Mouse (Mus musculus): ENCODE data around the gene Fam120b. TPM values are rescaled to one million over a fixed set of nuclear protein-coding genes. Genes with fewer than 3 reads are reported as not detected.

Fam120b gene
- polyA plus RNA-seq, 1 experiment from 2014 or later, result 40.4 TPM

DNA sequence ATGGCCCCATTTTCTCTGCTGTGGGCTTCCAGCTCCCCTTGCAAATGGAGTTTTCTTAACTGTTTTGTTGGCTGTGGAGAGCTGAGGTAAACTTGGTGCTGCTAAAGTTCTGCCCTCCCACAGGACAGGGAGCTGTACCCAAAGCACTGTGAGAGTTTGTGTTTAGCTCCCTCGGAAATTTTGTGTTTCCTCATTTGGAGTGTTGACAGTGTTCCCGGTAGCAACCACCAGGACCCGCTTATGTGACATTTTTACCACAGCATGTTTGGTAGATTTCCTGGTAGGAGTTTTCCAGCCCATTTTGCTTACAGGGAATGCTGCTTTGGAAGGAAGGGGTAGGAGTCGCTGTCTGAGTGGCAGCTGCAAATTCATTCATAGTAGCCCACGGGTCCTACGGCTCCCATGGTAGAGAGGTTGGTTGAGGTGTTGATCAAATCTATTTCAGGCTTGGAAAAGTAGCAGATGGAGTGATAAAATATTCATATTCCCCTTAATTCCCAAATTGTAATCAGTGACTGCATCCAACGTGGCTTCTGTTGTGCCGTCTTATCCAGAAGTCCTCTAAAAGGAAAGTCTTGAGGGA, 24.1 kb downstream of the Fam120b start:
- WGBS, result 95% methylated on average over 8 of the region's 8 CpGs
- Histone ChIP-seq H3K36me3 (peaks cover 93% of the 10 kb centered on the region), H3K9me3 (no peaks in the 10 kb centered on the region), H3K4me1 (no peaks in the 10 kb centered on the region), H3K9ac (replicated peaks) (no peak overlapping the region), H3K27me3 (no peaks in the 10 kb centered on the region), H3K27ac (replicated peaks) (no peak overlapping the region), H3K4me3 (no peak overlapping the region), H3K4me2 (replicated peaks) (no peak overlapping the region)
- ATAC-seq (ENCODE audit: low FRiP score, low read depth), result no peak

DNA sequence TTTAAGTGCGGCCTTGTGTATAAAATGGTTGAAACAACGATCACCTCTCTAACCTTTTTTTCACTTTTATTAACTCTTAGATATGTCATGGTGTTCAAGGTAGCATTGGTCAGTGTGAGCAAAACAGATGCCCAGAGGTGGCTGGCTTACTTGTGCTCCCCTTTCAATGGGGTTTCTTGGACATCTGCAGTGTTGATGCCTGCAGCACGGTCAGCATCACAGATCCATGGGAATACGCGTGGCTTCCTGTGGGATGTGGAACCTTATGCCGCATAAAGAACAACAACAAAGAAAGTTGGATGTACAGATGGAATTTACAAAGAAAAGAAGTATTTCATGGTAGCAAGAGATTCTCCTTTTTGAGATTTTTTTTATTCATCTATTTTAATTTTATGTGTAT, 25.4 kb downstream of the Fam120b start:
- no peaks in the 10 kb centered on the region for H3K4me1 ChIP-seq
- H3K27me3 ChIP-seq, result no peaks in the 10 kb centered on the region
- no peak for ATAC-seq (ENCODE audit: low FRiP score, low read depth)
- no peak overlapping the region for H3K4me2 ChIP-seq (replicated peaks)
- H3K9ac ChIP-seq (replicated peaks), result no peak overlapping the region
- no peak overlapping the region for H3K27ac ChIP-seq (replicated peaks)
- 96% methylated on average over 6 of the region's 6 CpGs for WGBS
- H3K9me3 ChIP-seq, result no peaks in the 10 kb centered on the region
- H3K4me3 ChIP-seq, result no peak overlapping the region
- H3K36me3 ChIP-seq, result peaks cover 94% of the 10 kb centered on the region

DNA sequence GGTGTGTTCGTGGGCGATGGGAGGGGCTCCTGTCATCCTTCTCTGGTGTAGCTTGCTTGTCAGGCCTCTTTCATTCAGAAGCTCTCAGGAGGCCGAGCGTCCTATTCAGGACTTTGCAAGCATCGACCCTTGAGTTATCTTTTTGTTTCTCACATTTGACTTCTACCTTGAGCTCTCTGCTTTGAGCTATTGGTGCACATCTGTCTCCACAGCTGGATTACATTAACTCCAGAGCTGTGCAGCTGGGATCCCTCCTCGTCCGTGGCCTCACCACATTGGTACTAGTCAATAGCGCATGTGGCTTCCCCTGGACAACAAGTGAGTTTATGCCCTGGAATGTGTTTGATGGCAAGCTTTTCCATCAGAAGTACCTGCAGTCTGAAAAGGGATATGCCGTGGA, 26.7 kb downstream of the Fam120b start:
- no peak overlapping the region for H3K9ac ChIP-seq (replicated peaks)
- H3K4me2 ChIP-seq (replicated peaks), result no peak overlapping the region
- H3K9me3 ChIP-seq, result no peaks in the 10 kb centered on the region
- no peaks in the 10 kb centered on the region for H3K27me3 ChIP-seq
- WGBS, result 90% methylated on average over 9 of the region's 9 CpGs
- no peaks in the 10 kb centered on the region for H3K4me1 ChIP-seq
- H3K36me3 ChIP-seq, result peaks cover 93% of the 10 kb centered on the region
- no peak overlapping the region for H3K4me3 ChIP-seq
- ATAC-seq (ENCODE audit: low FRiP score, low read depth), result no peak
- H3K27ac ChIP-seq (replicated peaks), result no peak overlapping the region

DNA sequence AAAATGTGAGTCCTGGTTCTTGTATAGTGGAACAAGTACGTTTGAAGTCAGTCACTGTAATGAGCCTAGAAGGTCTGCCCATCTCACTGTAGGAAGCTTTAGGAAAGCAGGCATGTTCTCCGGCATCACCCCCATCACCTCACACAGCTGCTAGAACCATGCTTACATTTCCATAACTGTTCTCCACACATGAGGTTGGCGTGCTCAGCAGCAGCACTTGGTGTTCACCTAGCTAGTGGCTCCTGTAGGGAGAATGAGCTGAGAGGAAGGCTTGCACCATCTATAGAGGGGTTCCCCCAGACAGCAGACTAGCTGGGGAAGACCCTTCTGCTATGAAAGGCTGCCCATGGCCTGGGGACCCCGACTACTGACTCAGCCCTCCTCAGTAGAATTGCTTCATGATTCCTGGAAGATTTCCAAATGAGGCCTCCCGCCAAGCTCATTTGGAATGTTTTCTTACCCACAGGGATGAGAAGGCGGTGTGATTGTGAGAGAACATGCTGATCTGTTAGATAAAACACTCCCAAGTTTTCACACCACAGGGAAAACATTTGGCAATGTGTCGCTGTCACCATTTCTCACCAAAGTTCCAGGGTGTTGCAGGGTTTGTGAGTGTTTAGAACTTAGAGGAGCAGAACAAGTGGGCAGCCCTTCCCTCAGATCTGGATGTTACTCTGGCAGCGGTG, 27.2 kb downstream of the Fam120b start:
- no peak overlapping the region for H3K4me3 ChIP-seq
- no peak overlapping the region for H3K27ac ChIP-seq (replicated peaks)
- no peaks in the 10 kb centered on the region for H3K9me3 ChIP-seq
- no peak overlapping the region for H3K4me2 ChIP-seq (replicated peaks)
- WGBS, result 87% methylated on average over 8 of the region's 8 CpGs
- H3K4me1 ChIP-seq, result no peaks in the 10 kb centered on the region
- ATAC-seq (ENCODE audit: low FRiP score, low read depth), result no peak
- peaks cover 91% of the 10 kb centered on the region for H3K36me3 ChIP-seq
- H3K27me3 ChIP-seq, result no peaks in the 10 kb centered on the region
- H3K9ac ChIP-seq (replicated peaks), result no peak overlapping the region

DNA sequence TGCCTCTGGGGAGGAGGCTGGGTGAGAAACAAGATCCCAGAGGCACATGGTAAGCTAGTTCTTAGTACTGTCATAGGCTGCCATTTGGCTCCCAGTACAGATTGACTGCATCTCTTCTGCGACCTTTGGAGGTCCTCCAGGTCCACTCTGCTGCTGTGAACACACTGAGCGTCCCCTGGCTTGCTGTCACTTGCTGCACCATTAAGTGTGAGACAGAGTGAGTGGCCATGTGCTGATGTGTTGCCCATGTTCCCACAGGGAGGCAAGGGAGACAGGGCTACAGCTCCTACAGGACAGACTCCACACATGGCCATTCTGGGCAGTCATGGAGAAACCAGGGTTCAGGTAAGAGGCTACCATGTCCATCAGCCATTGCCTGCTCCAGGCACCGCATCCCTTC, 29.9 kb downstream of the Fam120b start:
- 91% methylated on average over 3 of the region's 3 CpGs for WGBS
- H3K4me2 ChIP-seq (replicated peaks), result no peak overlapping the region
- no peaks in the 10 kb centered on the region for H3K4me1 ChIP-seq
- H3K36me3 ChIP-seq, result peaks cover 85% of the 10 kb centered on the region
- no peak overlapping the region for H3K9ac ChIP-seq (replicated peaks)
- H3K4me3 ChIP-seq, result no peak overlapping the region
- H3K27ac ChIP-seq (replicated peaks), result no peak overlapping the region
- H3K9me3 ChIP-seq, result no peaks in the 10 kb centered on the region
- ATAC-seq (ENCODE audit: low FRiP score, low read depth), result no peak
- H3K27me3 ChIP-seq, result no peaks in the 10 kb centered on the region

DNA sequence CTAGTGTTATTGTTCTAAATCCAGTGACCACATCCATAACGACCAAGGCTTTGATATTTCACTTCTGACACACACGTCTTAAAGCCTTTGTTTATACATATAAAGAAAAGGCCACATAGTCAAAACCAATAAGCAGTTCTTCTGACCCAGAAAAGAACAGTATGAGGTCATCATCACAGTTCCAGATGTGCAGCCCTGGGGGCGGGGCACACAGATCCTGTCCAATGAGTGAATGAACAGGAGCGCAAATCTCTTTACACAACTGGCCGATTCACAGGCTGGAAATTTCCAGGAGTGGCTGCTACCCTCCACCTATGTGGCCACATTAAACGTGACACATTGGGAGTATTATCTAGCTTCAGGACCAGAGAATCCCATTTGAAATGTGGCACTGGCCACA, 33.4 kb downstream of the Fam120b start:
- H3K4me3 ChIP-seq, result no peak overlapping the region
- H3K4me1 ChIP-seq, result no peaks in the 10 kb centered on the region
- no peak overlapping the region for H3K27ac ChIP-seq (replicated peaks)
- no peak overlapping the region for H3K4me2 ChIP-seq (replicated peaks)
- 87% methylated on average over 6 of the region's 6 CpGs for WGBS
- H3K9ac ChIP-seq (replicated peaks), result no peak overlapping the region
- no peak for ATAC-seq (ENCODE audit: low FRiP score, low read depth)
- H3K9me3 ChIP-seq, result no peaks in the 10 kb centered on the region
- peaks cover 74% of the 10 kb centered on the region for H3K36me3 ChIP-seq
- no peaks in the 10 kb centered on the region for H3K27me3 ChIP-seq

DNA sequence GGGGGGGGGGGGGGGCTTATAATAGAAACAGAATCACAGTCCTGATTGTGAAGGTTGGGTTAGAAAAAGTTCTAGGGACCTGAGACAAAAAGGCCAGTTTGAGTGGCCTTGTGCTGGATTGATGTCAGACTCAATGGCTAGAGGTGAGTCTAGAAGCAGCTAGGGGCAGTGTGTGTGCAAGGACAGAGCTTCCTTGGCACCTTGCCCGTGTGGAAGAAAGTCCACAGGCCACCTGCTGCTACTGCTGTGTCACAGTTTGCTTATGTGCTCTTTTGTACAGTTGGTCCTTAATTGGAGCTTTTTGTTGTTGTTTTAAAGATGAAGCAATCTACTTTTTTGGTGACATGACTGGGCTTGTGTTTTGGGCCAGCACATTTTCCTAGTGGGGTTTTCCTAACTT, 33.9 kb downstream of the Fam120b start:
- no peaks in the 10 kb centered on the region for H3K9me3 ChIP-seq
- H3K4me2 ChIP-seq (replicated peaks), result no peak overlapping the region
- H3K4me1 ChIP-seq, result no peaks in the 10 kb centered on the region
- 73% methylated on average over 1 of the region's 1 CpGs for WGBS
- H3K27ac ChIP-seq (replicated peaks), result no peak overlapping the region
- H3K27me3 ChIP-seq, result no peaks in the 10 kb centered on the region
- H3K9ac ChIP-seq (replicated peaks), result no peak overlapping the region
- ATAC-seq (ENCODE audit: low FRiP score, low read depth), result no peak
- H3K36me3 ChIP-seq, result peaks cover 71% of the 10 kb centered on the region
- H3K4me3 ChIP-seq, result no peak overlapping the region

DNA sequence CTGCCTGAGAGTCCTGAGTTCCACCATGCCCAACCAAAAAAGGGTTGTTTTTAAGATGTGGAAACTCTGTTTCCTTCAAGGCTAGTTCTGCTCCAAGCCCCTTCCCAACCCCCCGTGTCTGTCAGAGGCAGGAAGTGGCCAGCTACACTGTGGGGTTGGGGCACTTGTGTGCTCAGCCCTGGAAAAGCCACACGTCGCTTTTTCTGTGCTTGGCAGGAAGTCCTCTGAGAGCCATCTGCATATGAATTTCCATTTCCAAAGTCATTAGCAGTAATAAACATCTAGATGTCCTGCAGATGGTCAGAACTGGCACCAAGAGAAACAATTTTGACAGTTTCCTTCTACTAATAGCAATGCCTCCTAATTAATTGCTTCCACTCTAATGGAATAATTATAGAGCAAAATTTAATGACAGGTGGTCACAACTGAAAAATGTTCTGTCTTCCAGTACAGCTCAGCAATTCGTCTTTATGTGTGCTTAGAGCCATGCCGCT, 35.1 kb downstream of the Fam120b start:
- H3K27me3 ChIP-seq, result no peaks in the 10 kb centered on the region
- 85% methylated on average over 5 of the region's 5 CpGs for WGBS

DNA sequence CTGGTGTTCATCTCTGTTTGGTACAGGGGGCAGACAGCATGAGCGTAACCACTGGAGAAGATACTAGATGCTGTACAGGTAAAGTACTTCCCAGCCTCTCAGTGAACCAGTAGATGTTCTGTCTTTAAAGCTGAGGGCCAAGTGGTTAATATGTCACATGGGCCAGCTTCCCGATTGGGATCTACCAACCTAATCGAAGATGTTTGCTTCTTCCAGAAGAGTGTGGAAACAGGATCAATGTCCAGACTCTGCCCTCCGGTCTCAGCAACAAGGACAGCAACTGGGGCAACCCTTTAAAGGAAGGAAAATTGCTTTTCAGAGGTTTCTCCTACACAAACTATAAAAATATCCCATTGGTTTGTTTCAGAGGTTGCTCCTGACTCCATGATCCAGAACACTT, 35.5 kb downstream of the Fam120b start:
- Histone ChIP-seq H3K36me3 (peaks cover 57% of the 10 kb centered on the region), H3K9ac (replicated peaks) (no peak overlapping the region), H3K9me3 (no peaks in the 10 kb centered on the region), H3K4me1 (no peaks in the 10 kb centered on the region), H3K27ac (replicated peaks) (no peak overlapping the region), H3K4me2 (replicated peaks) (no peak overlapping the region), H3K4me3 (no peak overlapping the region), H3K27me3 (no peaks in the 10 kb centered on the region)
- no peak for ATAC-seq (ENCODE audit: low FRiP score, low read depth)
- 92% methylated on average over 4 of the region's 4 CpGs for WGBS

More for the DNA sequence above, 35.1 kb downstream of the Fam120b start:
- Histone ChIP-seq H3K9ac (replicated peaks) (no peak overlapping the region), H3K27ac (replicated peaks) (no peak overlapping the region), H3K9me3 (no peaks in the 10 kb centered on the region), H3K4me3 (no peak overlapping the region), H3K4me1 (no peaks in the 10 kb centered on the region), H3K36me3 (peaks cover 59% of the 10 kb centered on the region), H3K4me2 (replicated peaks) (no peak overlapping the region)
- ATAC-seq (ENCODE audit: low FRiP score, low read depth), result no peak

DNA sequence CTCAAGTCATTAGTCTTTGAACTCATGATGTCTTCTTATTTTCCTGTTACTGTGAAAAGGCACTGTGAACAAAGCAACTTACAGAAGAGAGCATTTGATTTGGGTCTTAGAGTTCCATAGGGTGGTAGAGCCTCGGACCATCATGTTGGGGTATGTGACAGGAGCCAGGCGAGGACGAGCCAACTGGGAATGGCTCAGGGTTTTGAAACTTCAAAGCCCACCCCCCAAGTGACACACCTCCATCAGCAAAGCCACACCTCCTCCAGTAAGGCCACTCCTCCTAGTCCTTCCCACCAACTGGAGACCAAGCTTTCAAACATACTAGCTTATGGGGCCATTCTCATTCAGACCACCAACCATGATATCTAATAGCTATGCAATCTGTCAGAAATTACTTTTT, 36.0 kb downstream of the Fam120b start:
- peaks cover 52% of the 10 kb centered on the region for H3K36me3 ChIP-seq
- H3K4me2 ChIP-seq (replicated peaks), result no peak overlapping the region
- no peaks in the 10 kb centered on the region for H3K27me3 ChIP-seq
- no peak overlapping the region for H3K27ac ChIP-seq (replicated peaks)
- ATAC-seq (ENCODE audit: low FRiP score, low read depth), result no peak
- H3K4me3 ChIP-seq, result no peak overlapping the region
- H3K9me3 ChIP-seq, result no peaks in the 10 kb centered on the region
- H3K4me1 ChIP-seq, result no peaks in the 10 kb centered on the region
- no peak overlapping the region for H3K9ac ChIP-seq (replicated peaks)
- WGBS, result 87% methylated on average over 3 of the region's 3 CpGs

DNA sequence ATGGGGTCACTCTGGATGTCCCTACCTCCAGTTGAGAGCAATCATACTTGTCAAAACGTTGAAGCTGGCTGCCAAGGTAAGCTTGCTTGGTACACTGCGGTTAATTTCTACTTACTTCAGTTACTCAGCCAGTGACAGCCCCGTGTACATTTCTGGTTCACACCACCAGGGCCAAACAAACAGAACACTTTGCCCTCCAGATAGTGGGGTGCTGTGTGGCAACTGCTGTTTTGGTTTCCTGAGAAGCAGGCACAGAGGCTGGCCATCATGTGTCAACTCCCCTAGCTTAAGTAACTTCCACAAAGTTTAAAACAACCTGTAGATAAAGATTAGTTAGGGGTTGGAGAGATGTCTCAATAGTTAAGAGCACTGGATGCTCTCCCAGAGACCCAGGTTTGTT, 38.7 kb downstream of the Fam120b start:
- ATAC-seq (ENCODE audit: low FRiP score, low read depth), result no peak
- Histone ChIP-seq H3K4me1 (0 out of 2 replicates have a peak, but pooled peaks cover under 1% of the 10 kb centered on the region), H3K9ac (replicated peaks) (no peak overlapping the region), H3K27me3 (no peaks in the 10 kb centered on the region), H3K4me2 (replicated peaks) (no peak overlapping the region), H3K27ac (replicated peaks) (no peak overlapping the region), H3K4me3 (no peak overlapping the region), H3K9me3 (no peaks in the 10 kb centered on the region), H3K36me3 (peaks cover 30% of the 10 kb centered on the region)
- WGBS, result 85% methylated on average over 3 of the region's 3 CpGs

DNA sequence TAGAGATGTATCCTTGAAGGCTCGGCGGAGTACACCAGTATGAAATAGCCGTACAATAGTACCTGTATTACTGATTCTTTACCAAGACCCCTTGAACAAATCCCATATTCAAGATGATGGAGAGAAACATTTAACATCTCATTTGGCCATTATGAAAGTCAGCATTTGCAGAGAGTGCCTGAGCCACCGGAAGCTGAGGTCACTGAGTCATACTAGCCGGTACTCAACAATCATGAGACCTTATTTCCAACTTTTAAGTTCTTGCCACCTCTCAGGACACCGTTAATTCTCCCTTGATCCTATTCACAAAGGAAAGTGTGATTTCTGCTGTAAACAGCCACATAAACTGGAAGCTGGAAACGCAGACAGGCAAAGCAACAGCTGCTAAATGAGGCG, 44.1 kb downstream of the Fam120b start:
- Histone ChIP-seq H3K27me3 (no peaks in the 10 kb centered on the region), H3K9me3 (no peaks in the 10 kb centered on the region), H3K4me1 (peaks cover 36% of the 10 kb centered on the region), H3K27ac (replicated peaks) (peak overlapping the region; percentile 66), H3K36me3 (no peaks in the 10 kb centered on the region), H3K4me3 (no peak overlapping the region), H3K9ac (replicated peaks) (no peak overlapping the region), H3K4me2 (replicated peaks) (no peak overlapping the region)
- ATAC-seq (ENCODE audit: low FRiP score, low read depth), result no peak
- WGBS, result 68% methylated on average over 8 of the region's 8 CpGs
